Mouse (Mus musculus): ENCODE measurements around the gene Pkd1. TPM values are rescaled to one million over a fixed set of nuclear protein-coding genes. Genes with fewer than 3 reads are reported as not detected.

Gene Pkd1
- polyA plus RNA-seq (2012) = 0.14 and 0.21 TPM in 2 replicates

DNA sequence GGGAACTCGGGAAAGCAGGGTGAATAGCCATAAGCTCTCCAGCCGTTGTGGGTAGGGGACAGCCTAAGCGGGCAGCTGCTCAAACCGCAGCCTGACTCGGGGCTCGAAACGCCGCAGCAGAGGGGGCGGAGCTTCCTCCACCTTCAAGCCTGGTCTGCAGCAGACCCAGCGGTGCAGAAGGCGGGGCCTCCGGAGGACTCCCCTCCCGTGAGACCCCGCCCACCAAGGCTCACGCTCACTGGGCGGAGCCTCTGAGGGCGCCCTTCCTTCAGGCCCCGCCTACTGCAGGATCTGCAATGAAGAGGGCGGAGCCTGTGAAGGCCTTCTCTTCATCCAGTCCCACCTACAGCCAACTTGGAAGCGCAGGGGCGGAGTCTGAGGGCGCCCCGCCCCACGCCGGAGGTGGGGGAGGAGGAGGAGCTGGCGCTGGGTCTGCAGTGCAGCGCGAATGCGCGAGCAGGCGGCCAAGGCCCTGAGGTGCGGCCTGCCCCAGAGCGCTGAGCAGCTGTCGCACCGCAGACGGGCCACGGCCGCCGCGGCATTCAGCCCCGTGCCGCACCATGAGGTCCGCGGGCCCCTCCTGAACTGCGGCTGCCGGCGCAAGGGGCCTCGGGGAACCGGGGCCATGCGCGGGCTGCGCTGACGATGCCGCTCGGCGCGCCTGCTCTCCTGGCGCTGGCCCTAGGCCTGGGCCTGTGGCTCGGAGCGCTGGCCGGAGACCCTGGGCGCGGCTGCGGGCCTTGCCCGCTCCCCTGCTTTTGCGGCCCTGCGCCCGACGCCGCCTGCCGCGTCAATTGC lies at the start of gene Pkd1:
Gene Pkd1 (plus strand): TSS at position 217 of the 798 bp plus-strand sequence.
- H3K4me3 ChIP-seq (replicated peaks) = peak within 1 kb of the TSS; percentile 85
- TF ChIP-seq TAL1 (IDR thresholded peaks at IDR 0.05; ENCODE audit: low read length) (no peak), GATA1 (IDR thresholded peaks at IDR 0.05; ENCODE audit: low read length) (no peak)
- H3K36me3 ChIP-seq (ENCODE audit: control insufficient read depth) = no peaks in the 10 kb centered on the region
- H3K4me1 ChIP-seq (ENCODE audit: control insufficient read depth) = peaks cover 38% of the 10 kb centered on the region
- H3K9me3 ChIP-seq (ENCODE audit: control insufficient read depth, low read length) = no peaks in the 10 kb centered on the region
- peaks cover 4% of the 10 kb centered on the region for H3K27me3 ChIP-seq (ENCODE audit: control insufficient read depth)

DNA sequence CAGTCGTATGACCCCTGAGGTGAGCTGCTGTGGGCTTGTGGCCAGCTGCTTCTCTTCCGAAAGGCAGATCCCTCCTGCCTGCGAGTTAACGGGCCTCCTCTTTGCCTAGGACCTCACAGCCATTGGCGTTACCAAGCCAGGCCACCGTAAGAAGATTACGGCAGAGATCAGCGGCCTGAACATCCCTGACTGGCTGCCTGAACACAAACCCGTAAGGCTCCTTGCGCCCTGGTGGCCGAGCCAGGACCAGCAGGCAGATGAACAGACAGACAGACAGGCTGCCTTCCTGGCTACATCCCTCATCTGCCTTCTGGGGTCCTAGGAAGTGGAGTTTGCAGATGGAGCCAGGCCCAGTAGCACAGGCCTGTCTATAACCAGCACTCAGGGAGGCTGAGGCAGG lies 47.4 kb upstream of the Pkd1 start:
- TF ChIP-seq TAL1 (IDR thresholded peaks at IDR 0.05; ENCODE audit: low read length) (no peak), GATA1 (IDR thresholded peaks at IDR 0.05; ENCODE audit: low read length) (no peak)
- Histone ChIP-seq H3K36me3 (ENCODE audit: control insufficient read depth) (no peaks in the 10 kb centered on the region), H3K27me3 (ENCODE audit: control insufficient read depth) (no peaks in the 10 kb centered on the region), H3K4me3 (replicated peaks) (no peak overlapping the region), H3K9me3 (ENCODE audit: control insufficient read depth, low read length) (no peaks in the 10 kb centered on the region), H3K4me1 (ENCODE audit: control insufficient read depth) (peaks cover 7% of the 10 kb centered on the region)

DNA sequence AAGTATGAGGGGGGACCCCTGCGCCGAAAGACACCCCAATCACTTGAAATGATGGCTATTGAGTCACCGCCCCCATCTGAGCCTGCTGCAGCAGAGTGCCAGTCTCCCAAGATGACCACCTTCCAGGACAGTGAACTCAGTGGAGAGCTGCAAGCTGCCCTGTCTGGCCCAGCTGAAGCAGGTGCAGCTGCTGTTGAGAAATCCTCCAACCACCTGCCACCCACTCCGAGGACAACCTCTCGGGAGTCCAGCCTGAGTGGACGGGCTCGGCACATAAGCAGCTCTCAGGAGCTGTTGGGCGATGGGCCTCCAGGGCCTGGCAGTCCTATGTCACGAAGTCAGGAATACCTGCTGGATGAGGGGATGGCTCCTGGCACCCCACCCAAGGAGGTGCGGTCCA lies 45.5 kb upstream of the Pkd1 start:
- no peaks in the 10 kb centered on the region for H3K27me3 ChIP-seq (ENCODE audit: control insufficient read depth)
- H3K36me3 ChIP-seq (ENCODE audit: control insufficient read depth) = peaks cover 16% of the 10 kb centered on the region
- H3K4me1 ChIP-seq (ENCODE audit: control insufficient read depth) = peaks cover 9% of the 10 kb centered on the region
- H3K9me3 ChIP-seq (ENCODE audit: control insufficient read depth, low read length) = no peaks in the 10 kb centered on the region
- H3K4me3 ChIP-seq (replicated peaks) = no peak overlapping the region
- TF ChIP-seq GATA1 (IDR thresholded peaks at IDR 0.05; ENCODE audit: low read length) = no peak
- no peak for TF ChIP-seq TAL1 (IDR thresholded peaks at IDR 0.05; ENCODE audit: low read length)

DNA sequence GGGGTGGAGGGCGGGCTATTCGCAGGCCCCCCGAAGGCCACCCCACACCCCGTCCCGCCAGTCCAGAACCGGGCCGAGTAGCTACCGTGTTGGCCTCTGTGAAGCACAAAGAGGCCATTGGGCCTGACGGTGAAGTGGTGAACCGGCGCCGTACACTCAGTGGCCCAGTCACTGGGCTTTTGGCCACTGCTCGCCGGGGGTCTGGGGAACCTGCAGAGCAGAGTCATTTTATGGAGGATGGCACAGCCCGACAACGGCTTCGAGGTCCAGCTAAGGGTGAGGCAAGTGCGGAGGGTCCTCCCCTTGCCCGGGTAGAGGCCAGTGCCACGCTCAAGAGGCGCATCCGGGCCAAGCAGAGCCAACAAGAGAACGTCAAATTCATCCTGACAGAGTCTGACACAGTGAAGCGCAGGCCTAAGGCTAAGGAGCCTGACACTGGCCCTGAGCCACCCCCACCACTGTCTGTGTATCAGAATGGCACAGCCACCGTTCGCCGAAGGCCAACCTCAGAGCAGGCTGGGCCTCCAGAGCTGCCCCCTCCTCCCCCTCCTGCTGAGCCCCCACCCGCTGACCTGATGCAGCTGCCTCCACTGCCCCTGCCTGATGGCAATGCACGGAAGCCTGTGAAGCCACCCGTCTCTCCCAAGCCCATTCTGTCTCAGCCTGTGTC lies 44.2 kb upstream of the Pkd1 start:
- TF ChIP-seq TAL1 (IDR thresholded peaks at IDR 0.05; ENCODE audit: low read length) = no peak
- TF ChIP-seq GATA1 (IDR thresholded peaks at IDR 0.05; ENCODE audit: low read length) = no peak
- peaks cover 9% of the 10 kb centered on the region for H3K4me1 ChIP-seq (ENCODE audit: control insufficient read depth)
- no peaks in the 10 kb centered on the region for H3K27me3 ChIP-seq (ENCODE audit: control insufficient read depth)
- H3K4me3 ChIP-seq (replicated peaks) = no peak overlapping the region
- no peaks in the 10 kb centered on the region for H3K9me3 ChIP-seq (ENCODE audit: control insufficient read depth, low read length)
- H3K36me3 ChIP-seq (ENCODE audit: control insufficient read depth) = peaks cover 30% of the 10 kb centered on the region

DNA sequence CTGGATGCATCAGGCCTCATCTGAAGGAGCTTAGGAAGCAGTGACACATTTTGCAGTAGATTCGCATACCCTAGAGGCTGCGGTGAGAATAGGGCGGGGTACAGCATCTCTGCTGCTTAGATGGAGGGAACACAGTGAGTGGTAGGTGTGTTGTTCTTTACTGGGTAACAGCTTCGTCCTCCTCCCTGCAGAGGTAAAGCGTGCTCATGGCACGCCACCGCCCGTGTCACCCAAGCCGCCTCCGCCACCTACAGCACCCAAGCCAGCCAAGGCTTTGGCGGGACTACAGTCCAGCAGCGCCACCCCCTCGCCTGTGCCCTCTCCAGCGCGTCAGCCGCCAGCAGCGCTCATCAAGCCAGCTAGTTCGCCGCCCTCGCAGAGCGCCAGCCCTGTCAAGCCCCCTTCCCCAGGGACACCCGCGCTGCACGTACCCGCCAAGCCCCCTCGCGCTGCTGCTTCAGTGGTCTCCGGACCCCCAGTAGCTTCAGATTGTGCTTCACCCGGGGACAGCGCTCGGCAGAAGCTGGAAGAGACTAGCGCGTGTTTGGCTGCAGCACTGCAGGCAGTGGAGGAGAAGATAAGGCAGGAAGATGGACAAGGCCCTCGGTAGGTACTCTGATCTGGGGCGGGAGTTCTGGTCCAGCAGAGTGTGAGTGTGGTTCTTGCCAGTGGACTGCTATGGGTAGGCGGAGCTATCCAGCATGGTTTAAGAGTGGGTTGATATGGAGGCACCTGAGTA lies 43.1 kb upstream of the Pkd1 start:
- H3K4me3 ChIP-seq (replicated peaks) = no peak overlapping the region

DNA sequence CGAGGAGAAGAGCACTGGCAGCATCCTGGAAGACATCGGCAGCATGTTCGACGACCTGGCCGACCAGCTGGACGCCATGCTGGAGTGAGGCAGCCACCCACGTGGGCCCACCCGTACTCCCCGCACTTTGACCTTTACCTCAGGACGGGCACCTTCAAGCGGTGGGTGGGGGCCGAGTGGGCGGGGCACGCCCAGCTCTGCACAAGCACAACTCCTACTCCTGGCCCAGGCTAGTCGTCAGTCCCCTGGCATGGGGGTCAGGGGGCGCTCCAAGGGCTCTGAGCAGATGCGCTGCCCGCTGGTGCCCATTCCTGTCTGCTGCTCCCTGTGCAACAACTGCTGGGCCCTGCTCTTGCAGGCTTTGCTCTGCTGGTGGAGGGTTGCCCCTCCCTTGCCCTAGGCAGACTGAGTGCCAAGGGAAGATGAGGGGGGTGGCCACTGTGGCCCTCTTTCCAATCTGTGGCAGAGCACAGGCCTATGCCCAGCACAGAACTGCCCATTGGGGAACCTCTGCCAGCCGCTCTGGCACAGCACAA lies 42.4 kb upstream of the Pkd1 start:
- Histone ChIP-seq H3K4me1 (ENCODE audit: control insufficient read depth) (peaks cover 9% of the 10 kb centered on the region), H3K36me3 (ENCODE audit: control insufficient read depth) (peaks cover 47% of the 10 kb centered on the region), H3K4me3 (replicated peaks) (no peak overlapping the region), H3K9me3 (ENCODE audit: control insufficient read depth, low read length) (no peaks in the 10 kb centered on the region), H3K27me3 (ENCODE audit: control insufficient read depth) (no peaks in the 10 kb centered on the region)
- TF ChIP-seq GATA1 (IDR thresholded peaks at IDR 0.05; ENCODE audit: low read length) = no peak
- no peak for TF ChIP-seq TAL1 (IDR thresholded peaks at IDR 0.05; ENCODE audit: low read length)

More for the DNA sequence above, 43.1 kb upstream of the Pkd1 start:
- Histone ChIP-seq H3K9me3 (ENCODE audit: control insufficient read depth, low read length) (no peaks in the 10 kb centered on the region), H3K4me1 (ENCODE audit: control insufficient read depth) (peaks cover 9% of the 10 kb centered on the region), H3K27me3 (ENCODE audit: control insufficient read depth) (no peaks in the 10 kb centered on the region), H3K36me3 (ENCODE audit: control insufficient read depth) (peaks cover 40% of the 10 kb centered on the region)
- TF ChIP-seq TAL1 (IDR thresholded peaks at IDR 0.05; ENCODE audit: low read length) (no peak), GATA1 (IDR thresholded peaks at IDR 0.05; ENCODE audit: low read length) (no peak)

DNA sequence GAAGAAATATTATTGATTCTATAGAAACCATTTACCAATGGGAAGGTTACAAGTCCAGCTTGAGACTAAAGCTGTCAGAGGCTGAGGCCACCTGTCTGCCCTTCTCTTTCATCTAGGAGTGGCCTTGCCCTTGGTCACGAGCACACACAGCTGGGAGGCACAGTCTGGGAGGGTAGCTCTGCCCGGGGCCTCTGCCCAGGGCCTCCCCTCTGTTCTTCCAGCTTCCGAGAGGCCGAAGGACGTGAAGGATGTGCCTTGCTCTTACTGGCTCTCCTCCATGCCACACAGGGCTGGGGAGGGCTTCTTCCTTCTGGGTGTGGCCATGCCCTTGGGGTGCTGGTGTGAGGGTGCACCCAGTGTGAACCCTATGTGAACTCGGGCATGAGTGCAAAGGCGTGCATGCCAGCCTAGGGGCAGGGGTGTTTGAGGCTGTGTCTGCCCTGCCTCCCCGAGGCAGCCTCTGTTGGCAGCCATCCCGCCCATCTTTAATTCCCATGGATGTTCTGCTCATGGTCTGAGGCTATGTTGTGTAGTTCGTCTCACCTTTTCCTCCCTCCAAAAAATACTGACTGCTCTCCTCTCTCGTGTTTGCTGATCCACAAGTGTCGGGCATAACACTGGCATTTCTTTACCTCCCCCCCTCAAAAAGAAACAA lies 41.7 kb upstream of the Pkd1 start:
- H3K4me1 ChIP-seq (ENCODE audit: control insufficient read depth) = peaks cover 9% of the 10 kb centered on the region
- TF ChIP-seq TAL1 (IDR thresholded peaks at IDR 0.05; ENCODE audit: low read length) (no peak), GATA1 (IDR thresholded peaks at IDR 0.05; ENCODE audit: low read length) (no peak)
- no peaks in the 10 kb centered on the region for H3K27me3 ChIP-seq (ENCODE audit: control insufficient read depth)
- H3K9me3 ChIP-seq (ENCODE audit: control insufficient read depth, low read length) = no peaks in the 10 kb centered on the region
- no peak overlapping the region for H3K4me3 ChIP-seq (replicated peaks)
- H3K36me3 ChIP-seq (ENCODE audit: control insufficient read depth) = peaks cover 53% of the 10 kb centered on the region

DNA sequence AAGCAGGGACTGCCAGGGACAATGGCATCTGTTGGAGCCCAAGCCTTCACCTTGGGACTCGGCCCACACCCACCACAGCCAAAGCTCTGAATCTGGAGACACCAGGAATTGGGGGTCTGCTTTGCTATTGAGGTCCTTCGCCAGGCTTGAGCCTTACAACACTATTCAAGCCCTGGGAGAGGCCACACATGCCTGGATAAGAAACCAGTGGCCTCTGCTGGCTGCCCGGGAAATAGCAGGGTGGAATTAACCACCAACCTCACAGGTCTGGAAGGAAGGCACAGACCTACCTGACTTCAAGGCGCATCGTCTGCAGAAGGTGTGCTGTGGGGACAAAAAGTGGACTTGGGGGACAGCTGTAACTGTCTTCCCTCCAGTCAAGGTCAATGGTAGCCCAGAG lies 36.0 kb upstream of the Pkd1 start:
- Histone ChIP-seq H3K27me3 (ENCODE audit: control insufficient read depth) (no peaks in the 10 kb centered on the region), H3K4me3 (replicated peaks) (no peak overlapping the region), H3K36me3 (ENCODE audit: control insufficient read depth) (peaks cover 97% of the 10 kb centered on the region), H3K4me1 (ENCODE audit: control insufficient read depth) (no peaks in the 10 kb centered on the region; the same call in 1 of the 2 replicates), H3K9me3 (ENCODE audit: control insufficient read depth, low read length) (no peaks in the 10 kb centered on the region)
- no peak for TF ChIP-seq TAL1 (IDR thresholded peaks at IDR 0.05; ENCODE audit: low read length)
- no peak for TF ChIP-seq GATA1 (IDR thresholded peaks at IDR 0.05; ENCODE audit: low read length)
